Mouse (Mus musculus): ENCODE measurements around the gene Postn. TPM values are rescaled to one million over a fixed set of nuclear protein-coding genes. Genes with fewer than 3 reads are reported as not detected.

The Postn gene
- polyA plus RNA-seq, 1 experiment from 2014 or later, result 28.0 TPM

DNA sequence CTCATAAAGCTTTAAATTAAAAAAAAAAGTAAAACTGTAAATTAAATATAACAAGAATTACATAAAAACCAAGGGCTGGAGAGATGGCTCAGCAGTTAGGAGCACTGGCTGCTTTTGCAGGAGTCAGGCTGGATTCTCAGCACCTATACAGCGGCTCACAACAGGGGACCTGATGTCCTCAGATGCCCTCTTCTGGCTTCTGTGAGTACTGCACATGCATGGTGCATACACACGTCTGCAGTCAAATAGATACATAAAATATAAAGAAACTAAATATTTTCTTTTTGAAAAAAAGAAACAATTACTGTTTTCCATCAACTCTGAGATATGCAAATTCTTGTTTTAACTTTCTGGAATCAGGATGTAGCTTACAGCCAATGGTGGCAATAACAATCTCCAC is 60.8 kb downstream of the Postn start:
- H3K4me3 ChIP-seq, result no peak overlapping the region
- 96% methylated on average over 2 of the region's 2 CpGs for WGBS
- no peak for ATAC-seq (ENCODE audit: low FRiP score)

DNA sequence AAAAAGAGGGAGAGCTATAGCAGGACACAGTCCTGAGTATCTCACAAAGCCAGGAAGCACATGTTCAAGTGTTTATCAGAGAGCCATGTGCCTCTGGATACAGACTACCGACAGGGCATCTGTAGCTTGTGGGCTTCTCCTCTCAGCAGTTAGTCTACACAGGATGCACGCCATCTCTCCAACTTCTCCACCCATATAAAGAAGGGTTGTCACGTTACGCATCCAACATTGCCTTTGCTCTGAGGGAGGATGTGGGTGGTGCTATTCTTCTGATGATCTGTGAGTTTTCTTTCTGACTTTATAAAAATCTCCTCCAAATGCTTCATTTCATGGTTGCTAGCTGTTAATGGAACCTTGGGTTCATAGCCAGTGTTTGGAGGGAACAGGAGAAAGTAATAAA is 63.2 kb downstream of the Postn start:
- Histone ChIP-seq H3K4me2 (no peak overlapping the region), H3K4me1 (replicated peaks) (no peaks in the 10 kb centered on the region), H3K4me3 (no peak overlapping the region), H3K9me3 (no peaks in the 10 kb centered on the region), H3K27me3 (no peaks in the 10 kb centered on the region), H3K36me3 (no peaks in the 10 kb centered on the region), H3K27ac (no peak overlapping the region), H3K9ac (no peak overlapping the region)
- WGBS, result 87% methylated on average over 4 of the region's 4 CpGs
- no peak for ATAC-seq (ENCODE audit: low FRiP score)

More for the DNA sequence above, 60.8 kb downstream of the Postn start:
- Histone ChIP-seq H3K4me2 (no peak overlapping the region), H3K9me3 (no peaks in the 10 kb centered on the region), H3K36me3 (no peaks in the 10 kb centered on the region), H3K27me3 (no peaks in the 10 kb centered on the region), H3K27ac (no peak overlapping the region), H3K9ac (no peak overlapping the region), H3K4me1 (replicated peaks) (no peaks in the 10 kb centered on the region)

DNA sequence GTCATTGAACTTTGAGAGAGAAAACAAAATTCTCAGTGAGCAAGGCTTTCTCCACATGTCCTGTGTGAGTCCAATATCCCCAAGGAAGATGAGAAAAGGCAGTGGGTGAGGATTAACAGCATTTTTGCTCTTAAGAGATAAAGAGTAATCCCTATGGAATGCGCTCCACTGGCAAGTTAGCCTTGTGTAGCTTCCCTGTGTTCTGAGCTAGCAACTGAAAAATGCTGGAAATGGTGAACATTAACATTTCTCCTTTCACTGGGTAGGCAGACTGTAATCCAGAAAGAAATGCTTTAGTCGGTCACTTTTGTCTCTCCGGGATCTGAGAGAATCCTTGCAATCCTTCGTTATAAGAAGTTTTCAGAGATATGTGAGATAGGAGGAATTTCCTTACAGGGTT is 70.8 kb downstream of the Postn start:
- no peak overlapping the region for H3K4me3 ChIP-seq
- no peak overlapping the region for H3K9ac ChIP-seq
- no peaks in the 10 kb centered on the region for H3K4me1 ChIP-seq (replicated peaks)
- no peaks in the 10 kb centered on the region for H3K36me3 ChIP-seq
- no peaks in the 10 kb centered on the region for H3K9me3 ChIP-seq
- H3K27me3 ChIP-seq, result no peaks in the 10 kb centered on the region
- WGBS, result 88% methylated on average over 4 of the region's 4 CpGs
- ATAC-seq (ENCODE audit: low FRiP score), result no peak
- no peak overlapping the region for H3K4me2 ChIP-seq
- no peak overlapping the region for H3K27ac ChIP-seq

DNA sequence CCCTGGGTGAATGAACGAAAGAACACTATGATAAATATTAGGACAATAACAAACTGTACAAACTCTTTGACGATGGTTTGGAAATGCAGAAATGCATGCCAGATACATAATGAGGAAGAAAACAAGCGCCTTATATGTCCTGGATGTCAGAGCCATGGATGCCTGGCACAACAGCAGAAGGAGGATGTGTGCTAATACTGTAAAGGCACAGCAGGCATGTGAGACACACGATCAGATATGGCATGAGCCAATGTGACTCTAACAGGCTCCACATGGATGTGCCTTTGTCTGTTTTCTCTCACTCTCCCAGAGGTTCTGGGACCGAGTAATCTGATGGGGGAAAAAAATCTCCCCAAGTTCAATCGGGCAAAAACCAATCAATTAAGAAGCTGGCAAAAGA is 71.3 kb downstream of the Postn start:
- Histone ChIP-seq H3K36me3 (no peaks in the 10 kb centered on the region), H3K27me3 (no peaks in the 10 kb centered on the region), H3K27ac (no peak overlapping the region), H3K4me2 (no peak overlapping the region), H3K4me1 (replicated peaks) (no peaks in the 10 kb centered on the region), H3K9me3 (no peaks in the 10 kb centered on the region), H3K4me3 (no peak overlapping the region), H3K9ac (no peak overlapping the region)
- ATAC-seq (ENCODE audit: low FRiP score), result no peak
- WGBS, result 83% methylated on average over 6 of the region's 6 CpGs

DNA sequence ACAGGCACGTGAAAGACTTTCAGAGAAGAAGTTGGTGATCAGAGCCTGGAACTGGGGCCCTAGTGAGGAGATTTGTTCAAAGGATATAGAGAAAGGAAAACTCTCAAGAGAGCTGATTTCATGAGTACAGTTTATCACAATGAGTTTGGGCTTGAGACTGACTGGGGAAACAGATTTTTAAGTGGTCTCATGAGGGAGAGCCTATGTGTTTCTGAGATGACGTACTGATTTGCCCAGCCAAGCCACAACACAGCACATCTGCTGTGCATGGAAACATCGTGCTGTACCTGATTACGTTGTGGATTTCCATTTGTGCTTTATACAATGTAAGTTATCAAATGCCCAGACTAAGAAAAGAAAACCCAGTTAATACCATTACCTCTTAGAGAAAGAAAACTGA is 71.7 kb downstream of the Postn start:
- Histone ChIP-seq H3K4me3 (no peak overlapping the region), H3K27ac (no peak overlapping the region)
- 68% methylated on average over 4 of the region's 4 CpGs for WGBS

DNA sequence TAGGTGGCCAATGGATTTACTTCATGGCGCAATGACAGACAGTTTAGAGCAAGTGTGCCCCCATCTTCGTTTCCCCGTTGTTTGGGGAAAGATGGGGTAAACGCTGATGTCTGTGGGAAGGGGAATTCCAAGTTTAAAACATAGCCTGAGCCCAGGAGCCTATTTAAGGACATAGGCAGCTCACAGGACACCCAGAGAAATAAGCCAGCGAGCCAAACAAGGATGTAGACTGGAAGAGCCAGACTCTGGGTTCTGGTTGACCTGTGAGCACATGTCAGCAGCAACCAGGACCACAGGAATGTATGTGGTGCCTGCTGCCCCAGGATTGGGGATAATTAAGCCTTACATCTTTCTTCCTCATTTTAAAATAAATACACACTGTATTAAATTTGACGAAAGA is 73.7 kb downstream of the Postn start:
- no peak overlapping the region for H3K9ac ChIP-seq
- H3K9me3 ChIP-seq, result no peaks in the 10 kb centered on the region
- H3K4me2 ChIP-seq, result no peak overlapping the region
- no peaks in the 10 kb centered on the region for H3K36me3 ChIP-seq
- 91% methylated on average over 6 of the region's 6 CpGs for WGBS
- H3K27ac ChIP-seq, result no peak overlapping the region
- no peaks in the 10 kb centered on the region for H3K4me1 ChIP-seq (replicated peaks)
- H3K4me3 ChIP-seq, result no peak overlapping the region
- ATAC-seq (ENCODE audit: low FRiP score), result no peak
- no peaks in the 10 kb centered on the region for H3K27me3 ChIP-seq

More for the DNA sequence above, 71.7 kb downstream of the Postn start:
- ATAC-seq (ENCODE audit: low FRiP score), result no peak
- Histone ChIP-seq H3K4me2 (no peak overlapping the region), H3K9me3 (no peaks in the 10 kb centered on the region), H3K4me1 (replicated peaks) (no peaks in the 10 kb centered on the region), H3K9ac (no peak overlapping the region), H3K27me3 (no peaks in the 10 kb centered on the region), H3K36me3 (no peaks in the 10 kb centered on the region)

DNA sequence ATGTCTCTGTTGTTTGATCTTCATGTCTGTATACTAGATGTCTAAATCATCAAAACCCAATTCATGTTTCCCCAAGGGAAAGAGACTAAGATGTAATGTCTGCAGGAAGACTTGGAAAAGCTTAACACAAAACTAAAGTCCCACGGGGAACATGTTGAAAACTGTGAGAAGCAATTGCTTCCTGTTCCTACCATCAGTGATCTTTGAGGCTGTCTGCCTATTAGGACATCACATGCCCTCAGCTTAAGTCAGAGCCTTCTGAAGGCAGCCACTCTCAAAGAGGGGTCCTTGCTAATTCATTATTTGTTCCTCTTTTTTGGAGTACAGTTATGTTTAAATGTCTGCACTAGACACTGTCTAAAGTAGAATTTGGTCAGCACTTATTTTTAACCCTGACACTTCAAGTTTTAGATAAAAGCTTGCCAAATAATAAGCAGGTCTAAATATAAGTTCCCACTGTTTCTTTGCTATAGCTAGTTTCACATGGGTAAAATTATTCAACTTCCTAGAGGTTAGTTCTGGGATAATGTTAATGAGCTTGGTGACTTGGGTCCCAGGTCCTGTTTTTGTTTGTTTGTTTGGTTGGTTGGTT is 75.6 kb downstream of the Postn start:
- 91% methylated on average over 1 of the region's 1 CpGs for WGBS
- no peaks in the 10 kb centered on the region for H3K4me1 ChIP-seq (replicated peaks)
- H3K36me3 ChIP-seq, result no peaks in the 10 kb centered on the region
- no peaks in the 10 kb centered on the region for H3K9me3 ChIP-seq
- no peak for ATAC-seq (ENCODE audit: low FRiP score)
- no peaks in the 10 kb centered on the region for H3K27me3 ChIP-seq
- H3K4me2 ChIP-seq, result no peak overlapping the region
- no peak overlapping the region for H3K9ac ChIP-seq
- no peak overlapping the region for H3K4me3 ChIP-seq
- H3K27ac ChIP-seq, result no peak overlapping the region

Other genes with a start within 250 kb of the Postn start
- 3.9 and 5.8 TPM in 2 replicates for gene Trpc4, start 205.1 kb upstream of the Postn start, polyA plus RNA-seq (2015; fragmentation: Nextera tagmentation; extraction: Ambion mirVana)

Data from hindbrain, embryonic 13.5 days (tissue).